Mouse (Mus musculus): ENCODE measurements around the gene Hnrnph3.

DNA sequence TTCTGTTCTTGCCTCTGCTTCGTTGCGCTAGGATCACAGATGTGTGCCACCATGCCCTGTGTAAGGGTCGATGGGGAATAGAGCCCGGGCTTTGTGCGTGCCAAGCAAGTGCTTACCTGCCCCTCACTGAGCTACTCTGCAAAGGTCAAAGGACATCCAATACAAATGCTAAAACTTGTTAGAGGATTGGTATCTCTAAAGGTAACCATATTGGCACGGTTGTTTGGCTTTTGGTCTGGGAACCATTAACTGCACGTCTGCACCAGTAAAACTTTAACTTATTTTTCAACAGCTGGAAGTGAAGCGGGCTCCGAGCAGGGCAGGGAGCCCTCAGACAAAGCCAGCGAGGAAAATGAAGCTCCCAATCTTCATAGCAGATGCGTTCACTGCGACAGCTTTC, 37.2 kb upstream of the Hnrnph3 start:
- TF ChIP-seq POLR2A (IDR thresholded peaks at IDR 0.05; ENCODE audit: insufficient read depth, low read depth, low read length) (no peak), CTCF (IDR thresholded peaks at IDR 0.05) (no peak), EP300 (IDR thresholded peaks at IDR 0.05; ENCODE audit: insufficient read depth, low read depth, low read length) (no peak)

Measured in heart, adult 2 months (tissue).